Mouse (Mus musculus): ENCODE measurements around the gene Fads2.

Fads2 gene

GRCm38 (mm10) chr19:10102054-10102700 lies 631 bp upstream of the Fads2 start:
- DNase-seq (ENCODE audit: extremely low spot score), result no peak

- DNase-seq (ENCODE audit: extremely low spot score), result peak; percentile 82
These were observed 895 bp downstream of the Fads2 start for GRCm38 (mm10) chr19:10100631-10101071.

GRCm38 (mm10) chr19:10097826-10098225 lies 3.7 kb downstream of the Fads2 start:
- DNase-seq (ENCODE audit: extremely low spot score), result no peak

GRCm38 (mm10) chr19:10096371-10096876 lies 5.1 kb downstream of the Fads2 start:
- no peak for DNase-seq (ENCODE audit: extremely low spot score)

- no peak for DNase-seq (ENCODE audit: extremely low spot score)
These were observed 6.9 kb downstream of the Fads2 start for GRCm38 (mm10) chr19:10094695-10095094.

- no peak for DNase-seq (ENCODE audit: extremely low spot score)
These were observed 7.7 kb downstream of the Fads2 start for GRCm38 (mm10) chr19:10093829-10094228.

- DNase-seq (ENCODE audit: extremely low spot score), result no peak
These were observed 14.6 kb downstream of the Fads2 start for GRCm38 (mm10) chr19:10086976-10087375.

GRCm38 (mm10) chr19:10085454-10085853 lies 16.1 kb downstream of the Fads2 start:
- no peak for DNase-seq (ENCODE audit: extremely low spot score)

GRCm38 (mm10) chr19:10082105-10082504 lies 19.4 kb downstream of the Fads2 start:
- no peak for DNase-seq (ENCODE audit: extremely low spot score)

GRCm38 (mm10) chr19:10080384-10080783 lies 21.2 kb downstream of the Fads2 start:
- DNase-seq (ENCODE audit: extremely low spot score), result no peak

GRCm38 (mm10) chr19:10078392-10078791 lies 23.2 kb downstream of the Fads2 start:
- no peak for DNase-seq (ENCODE audit: extremely low spot score)

GRCm38 (mm10) chr19:10073145-10073544 lies 28.4 kb downstream of the Fads2 start:
- DNase-seq (ENCODE audit: extremely low spot score), result no peak

GRCm38 (mm10) chr19:10071892-10072291 lies 29.7 kb downstream of the Fads2 start:
- DNase-seq (ENCODE audit: extremely low spot score), result no peak

- no peak for DNase-seq (ENCODE audit: extremely low spot score)
These were observed 30.4 kb downstream of the Fads2 start for GRCm38 (mm10) chr19:10071166-10071565.

- no peak for DNase-seq (ENCODE audit: extremely low spot score)
These were observed 31.2 kb downstream of the Fads2 start for GRCm38 (mm10) chr19:10070186-10070980.

- no peak for DNase-seq (ENCODE audit: extremely low spot score)
These were observed 33.8 kb downstream of the Fads2 start for GRCm38 (mm10) chr19:10067701-10068100.

GRCm38 (mm10) chr19:10066502-10066901 lies 35.0 kb downstream of the Fads2 start:
- DNase-seq (ENCODE audit: extremely low spot score), result no peak

GRCm38 (mm10) chr19:10066189-10066500 lies 35.4 kb downstream of the Fads2 start:
- no peak for DNase-seq (ENCODE audit: extremely low spot score)

GRCm38 (mm10) chr19:10065465-10066188 lies 35.9 kb downstream of the Fads2 start:
- no peak for DNase-seq (ENCODE audit: extremely low spot score)

- no peak for DNase-seq (ENCODE audit: extremely low spot score)
These were observed 37.2 kb downstream of the Fads2 start for GRCm38 (mm10) chr19:10064173-10065012.

GRCm38 (mm10) chr19:10062862-10063261 lies 38.7 kb downstream of the Fads2 start:
- no peak for DNase-seq (ENCODE audit: extremely low spot score)

GRCm38 (mm10) chr19:10062292-10062691 lies 39.3 kb downstream of the Fads2 start:
- no peak for DNase-seq (ENCODE audit: extremely low spot score)
